Mouse (Mus musculus) neutrophil, adult 5-6 weeks (primary cell): ENCODE measurements around the gene Zbtb11. TPM values are rescaled to one million over a fixed set of nuclear protein-coding genes. Genes with fewer than 3 reads are reported as not detected.
A peak's percentile ranks its signal among the peaks of the same experiment; 100 is the strongest.
"Not testable (repeated sequence)": the region's sequence is repeated elsewhere in the genome, so short reads cannot be mapped to it uniquely, and the experiment has no call there.

ENCODE experiments used
- ATAC-seq: fragments of 151-379, 151-347 bp; 2 replicates; pipeline ENCODE4 v1.8.0; 2017; ENCODE audit warnings: mild to moderate bottlenecking, moderate TSS enrichment; ENCODE audit not compliant: insufficient number of reproducible peaks, poor library complexity, low FRiP score, severe bottlenecking; ENCODE audit errors: extremely low read depth
- total RNA-seq: library from RNA; stranded (forward); fragments of 200-1000 nt; gene quantifications from 2 replicates; pipeline ENCODE4 v1.2.3, GENCODE M21; 2017

Zbtb11 gene
- 49.6 and 49.8 TPM in 2 replicates for total RNA-seq

DNA sequence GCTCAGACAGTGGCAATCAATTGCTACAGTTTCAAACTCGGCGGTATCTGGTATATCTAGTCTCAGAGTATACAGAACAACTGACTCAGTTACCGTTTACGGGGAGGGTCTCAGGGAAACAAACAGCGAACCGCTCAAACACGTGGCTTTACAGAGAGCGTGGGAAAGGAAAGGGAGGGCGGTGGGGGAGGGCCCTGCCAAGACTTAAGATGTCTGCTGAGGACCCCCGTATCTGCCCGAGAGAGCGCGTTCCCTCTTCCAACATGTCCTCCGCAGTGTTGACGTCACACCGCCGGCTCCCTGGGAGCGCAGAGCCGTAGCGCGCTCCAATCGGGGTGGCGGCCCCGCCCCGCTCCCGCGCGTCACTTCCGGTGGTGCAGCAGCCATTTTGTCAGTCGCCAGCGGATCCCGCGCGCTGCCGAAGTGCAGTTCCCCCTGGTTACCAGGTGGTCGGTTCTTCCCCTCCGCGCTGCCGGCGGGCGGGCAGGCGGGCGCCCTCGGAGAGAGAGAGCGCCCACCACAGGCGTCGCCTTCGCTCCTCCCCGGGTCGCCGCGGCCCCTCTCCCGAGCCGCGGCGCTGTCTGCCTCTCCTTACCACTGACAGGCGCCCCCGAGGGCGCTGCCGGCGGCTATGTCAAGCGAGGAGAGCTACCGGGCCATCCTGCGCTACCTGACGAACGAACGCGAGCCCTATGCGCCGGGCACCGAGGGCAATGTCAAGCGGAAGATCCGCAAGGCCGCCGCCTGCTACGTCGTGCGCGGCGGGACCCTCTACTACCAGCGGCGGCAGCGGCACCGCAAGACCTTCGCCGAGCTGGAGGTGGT lies at the start of gene Zbtb11:
Gene Zbtb11 (plus strand): TSS at position 453 of the 825 bp plus-strand sequence.
- ATAC-seq: peak; percentile 83

DNA sequence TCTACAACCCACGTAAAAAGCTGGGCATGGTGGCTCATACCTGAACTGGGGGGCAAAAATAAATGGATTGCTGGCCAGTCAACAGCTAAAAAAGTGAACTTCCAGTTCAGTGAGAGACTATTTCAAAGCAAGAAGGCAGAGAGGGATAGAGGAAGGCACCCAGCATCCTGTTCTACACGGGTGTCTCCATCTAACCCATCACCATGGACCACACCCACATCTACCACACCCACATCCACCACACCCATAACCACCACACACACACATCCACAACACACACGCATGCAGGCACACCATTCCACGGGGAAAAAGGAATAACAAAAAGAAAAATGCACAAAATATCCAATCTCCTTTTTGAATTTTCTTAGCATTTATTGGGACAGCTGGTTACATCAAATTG lies 49.7 kb upstream of the Zbtb11 start:
- no peak for ATAC-seq

DNA sequence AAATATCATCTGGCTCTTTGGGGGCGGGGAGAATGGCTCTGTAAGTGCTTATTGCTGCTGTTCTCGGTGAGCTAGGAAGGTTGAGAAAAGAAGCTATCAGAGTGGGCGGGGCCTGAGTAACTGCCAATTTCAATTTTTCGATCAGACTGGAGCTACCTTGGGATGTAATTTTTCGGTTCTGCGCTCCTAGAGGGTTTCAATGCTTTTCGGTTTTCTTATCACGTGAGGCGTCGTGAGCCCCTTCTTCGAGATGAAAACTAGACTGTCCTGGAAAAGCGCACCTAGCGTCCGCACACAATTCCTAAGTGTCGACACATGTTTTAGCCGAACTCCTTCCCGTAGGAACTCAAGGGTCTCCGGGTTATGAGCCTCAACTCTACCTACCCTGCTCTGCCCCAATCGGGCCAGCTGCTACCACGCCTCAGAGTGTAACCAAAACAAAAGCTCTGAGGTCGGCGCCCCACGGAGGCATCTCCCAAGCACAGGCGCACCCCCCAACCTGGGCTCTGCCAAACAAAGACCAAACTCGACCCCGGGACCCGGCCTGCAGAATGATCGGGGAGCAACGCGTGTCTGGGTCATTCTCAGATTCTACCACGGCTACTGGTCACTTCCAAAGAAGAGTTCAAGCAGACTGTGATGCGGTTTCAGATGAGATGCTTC lies 39.9 kb upstream of the Zbtb11 start:
- ATAC-seq: no peak

DNA sequence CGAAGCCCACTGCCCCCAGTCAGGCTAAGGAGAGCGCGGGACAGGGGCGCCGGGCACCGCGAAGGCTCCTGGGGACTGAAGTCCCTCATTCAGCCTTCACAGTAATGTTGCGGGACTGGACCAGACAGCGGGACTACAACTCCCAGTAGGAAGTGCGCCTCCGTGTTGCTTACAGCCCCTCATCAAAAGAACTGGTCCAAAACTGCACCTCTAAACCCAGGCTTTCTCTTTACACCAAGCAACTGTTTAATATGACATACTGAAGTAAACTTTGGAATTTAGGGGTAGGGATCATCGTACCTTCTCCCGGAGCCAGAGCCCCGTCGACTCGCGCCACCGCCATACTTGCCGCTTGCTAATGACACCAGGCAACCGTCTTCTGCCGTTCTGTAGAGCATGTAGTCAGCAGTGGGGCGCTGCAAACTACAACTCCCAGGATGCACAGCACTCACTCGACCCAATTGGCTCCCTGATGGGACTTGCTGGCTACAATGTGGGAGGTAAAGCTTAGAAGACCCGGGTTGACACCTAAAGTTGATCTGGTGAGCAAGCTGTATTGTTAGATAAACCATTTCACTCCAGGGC lies 39.1 kb upstream of the Zbtb11 start, which contains the start of gene Cep97:
Gene Cep97 (minus strand): TSS at position 403 of the 585 bp plus-strand sequence.
- peak; percentile 98 for ATAC-seq

DNA sequence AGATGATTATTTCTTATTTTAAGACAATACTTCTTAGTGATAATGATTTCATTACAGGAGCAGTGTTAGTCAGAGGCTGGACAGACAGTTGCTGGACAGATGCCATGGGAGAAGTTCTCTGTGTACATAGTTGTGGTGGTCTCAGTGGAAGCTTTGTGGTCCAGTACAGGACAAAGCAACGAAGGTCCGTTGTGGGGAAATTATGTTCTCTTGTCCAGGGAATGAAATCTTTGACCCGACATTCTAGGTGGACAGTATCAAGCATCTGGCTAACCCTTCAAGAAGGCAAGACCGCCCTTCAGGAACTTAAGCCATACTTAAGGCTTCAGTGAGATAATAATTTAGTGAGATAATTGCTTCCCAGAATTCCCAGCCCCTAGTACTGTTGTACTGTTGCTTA lies 34.9 kb upstream of the Zbtb11 start:
- ATAC-seq: no peak

DNA sequence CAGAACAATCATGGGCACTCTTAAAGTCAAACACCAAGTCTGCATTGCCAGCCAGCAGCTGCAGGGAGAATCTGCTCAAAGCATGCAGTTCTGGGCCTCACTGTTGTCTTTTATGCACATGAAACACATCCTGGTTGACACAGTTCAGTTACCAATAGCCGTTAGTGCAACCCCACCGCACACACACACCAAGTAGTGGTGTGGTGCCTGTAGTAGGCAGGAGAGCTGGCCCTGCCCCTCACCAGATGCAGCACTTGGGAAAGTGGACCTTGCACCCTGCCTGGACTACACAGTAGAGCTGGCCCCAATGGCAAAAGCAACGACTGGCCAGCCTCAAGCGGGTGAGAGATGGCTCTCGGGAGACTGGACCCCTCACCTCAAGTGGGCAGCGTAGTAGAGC lies 34.0 kb upstream of the Zbtb11 start:
- ATAC-seq: no peak

DNA sequence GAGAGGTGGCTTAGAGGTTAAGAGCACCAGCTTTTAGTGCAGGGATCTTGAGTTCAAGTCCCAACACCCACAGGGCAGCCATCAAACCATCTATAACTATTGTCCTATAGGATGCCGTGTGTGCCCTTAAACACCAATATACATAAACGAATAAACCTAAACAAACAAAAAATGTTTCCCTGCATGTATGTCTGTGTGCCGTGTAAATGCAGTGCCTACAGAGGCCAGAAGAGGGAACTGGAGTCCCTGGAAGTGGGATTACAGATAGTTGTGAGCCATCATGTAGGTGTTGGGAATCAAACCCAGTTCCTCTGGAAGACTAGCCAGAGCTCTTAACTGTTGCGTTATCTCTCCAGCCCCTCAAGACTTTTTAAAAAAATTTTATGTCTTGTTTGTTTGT lies 32.9 kb upstream of the Zbtb11 start:
- ATAC-seq: no peak

DNA sequence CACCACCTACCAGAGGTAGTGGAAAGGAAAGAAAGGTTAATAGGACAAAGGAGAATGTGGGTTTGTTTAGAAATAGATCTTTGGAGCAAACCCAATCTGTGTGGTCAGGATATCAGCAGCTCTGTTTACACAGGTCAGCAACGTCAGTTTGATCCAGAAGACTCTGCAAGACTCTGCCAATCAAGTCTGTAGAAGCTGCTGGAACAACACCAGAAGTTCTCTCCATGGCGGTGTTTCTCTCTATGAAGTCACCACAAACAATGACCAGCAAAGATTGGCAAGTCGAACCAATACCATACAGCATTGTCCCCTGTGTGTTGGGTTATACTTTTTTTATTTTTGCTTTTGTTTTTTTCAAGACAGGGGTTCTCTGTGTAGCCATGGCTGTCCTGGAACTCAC lies 26.4 kb upstream of the Zbtb11 start:
- ATAC-seq: no peak

DNA sequence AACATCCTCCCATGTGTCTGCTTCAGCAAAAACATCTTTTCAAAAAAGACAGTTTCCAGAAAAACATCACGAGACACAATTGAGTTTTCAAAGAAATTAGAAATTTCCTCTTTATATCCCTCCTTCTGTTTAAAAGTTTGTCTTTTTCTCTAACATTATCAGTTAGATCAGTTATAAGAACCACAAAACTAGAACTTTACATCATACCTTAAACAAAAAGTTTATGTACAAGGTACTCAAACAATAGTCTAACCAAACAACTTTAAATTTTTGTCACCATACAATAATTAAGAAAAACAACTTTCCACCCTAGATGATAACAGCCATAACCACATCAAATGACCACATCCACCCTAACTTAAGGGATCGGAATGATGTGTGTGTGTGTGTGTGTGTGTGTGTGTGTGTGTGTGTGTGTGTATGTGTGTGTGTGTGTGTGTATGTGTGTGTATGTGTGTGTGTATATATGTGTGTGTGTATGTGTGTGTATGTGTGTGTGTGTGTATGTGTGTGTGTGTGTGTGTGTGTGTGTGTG lies 25.7 kb upstream of the Zbtb11 start:
- not testable (repeated sequence) for ATAC-seq

DNA sequence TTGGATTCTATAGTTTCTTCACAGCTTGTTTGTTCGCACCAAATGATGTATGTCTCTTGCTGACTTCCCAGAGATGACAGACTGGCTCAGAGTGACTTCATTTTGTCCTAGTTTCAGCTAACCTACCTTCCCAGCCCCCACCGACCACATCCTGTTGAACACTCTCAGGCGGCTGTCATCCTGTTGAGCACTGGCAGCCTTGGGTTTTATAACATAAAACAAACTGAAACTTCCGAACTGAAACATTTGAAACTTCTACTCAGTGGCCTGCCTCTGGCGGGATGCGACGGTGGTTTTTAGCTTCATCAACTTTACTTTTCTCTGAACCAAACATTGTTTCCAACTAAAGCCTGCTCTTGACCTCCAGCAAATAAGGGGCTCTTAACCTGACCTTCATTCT lies 24.7 kb upstream of the Zbtb11 start:
- ATAC-seq: peak; percentile 88

DNA sequence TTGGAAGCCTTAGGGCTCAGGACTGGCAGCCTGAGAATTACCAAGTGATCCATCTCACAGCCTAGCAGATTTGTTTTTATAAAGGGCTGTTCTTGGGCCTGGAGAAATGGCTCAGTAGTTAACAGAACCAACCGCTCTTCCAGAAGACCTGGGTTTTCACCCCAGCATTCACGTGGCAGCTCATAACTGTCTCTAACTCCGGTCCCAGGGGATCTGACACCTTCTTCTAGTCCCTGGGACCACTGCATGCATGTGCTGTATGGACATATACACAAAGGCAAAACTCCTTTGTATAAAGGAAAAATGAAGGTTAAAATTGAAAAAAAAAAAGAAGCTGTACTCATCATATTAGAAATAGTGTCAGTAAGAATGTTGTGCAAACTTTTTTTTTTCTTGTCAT lies 23.2 kb upstream of the Zbtb11 start:
- ATAC-seq: no peak

DNA sequence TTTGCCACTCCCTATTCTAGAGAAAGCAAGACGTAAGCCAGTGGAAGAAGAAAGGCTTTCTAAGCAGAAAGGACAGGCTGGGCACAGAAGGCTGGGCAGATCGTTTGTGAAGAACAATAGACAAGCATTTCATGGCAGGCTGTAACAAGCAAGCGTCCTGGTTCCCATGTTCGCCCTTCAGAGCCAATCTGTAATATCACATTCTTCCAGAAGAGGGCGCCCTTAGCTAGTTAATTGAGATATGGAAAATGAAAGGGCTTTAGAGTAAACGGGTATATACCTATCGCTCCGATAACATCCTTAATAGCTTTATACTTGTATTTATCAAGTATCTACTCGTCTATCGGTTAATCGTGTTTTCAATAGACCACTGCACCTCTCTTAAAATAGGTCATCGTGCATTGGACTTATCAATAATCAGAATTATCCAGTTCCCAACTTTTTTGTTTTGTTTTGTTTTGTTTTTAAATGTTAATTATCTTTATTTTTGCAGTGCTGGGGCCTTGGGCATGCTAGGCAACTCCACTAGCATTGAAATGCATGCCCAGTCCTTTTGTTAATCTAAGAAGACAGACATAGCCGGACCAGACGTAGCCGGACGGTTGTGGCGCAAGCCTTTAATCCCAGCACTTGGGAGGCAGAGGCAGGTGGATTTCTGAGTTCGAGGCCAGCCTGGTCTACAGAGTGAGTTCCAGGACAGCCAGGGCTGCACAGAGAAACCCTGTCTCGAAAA lies 22.6 kb upstream of the Zbtb11 start:
- ATAC-seq: peak; percentile 89

DNA sequence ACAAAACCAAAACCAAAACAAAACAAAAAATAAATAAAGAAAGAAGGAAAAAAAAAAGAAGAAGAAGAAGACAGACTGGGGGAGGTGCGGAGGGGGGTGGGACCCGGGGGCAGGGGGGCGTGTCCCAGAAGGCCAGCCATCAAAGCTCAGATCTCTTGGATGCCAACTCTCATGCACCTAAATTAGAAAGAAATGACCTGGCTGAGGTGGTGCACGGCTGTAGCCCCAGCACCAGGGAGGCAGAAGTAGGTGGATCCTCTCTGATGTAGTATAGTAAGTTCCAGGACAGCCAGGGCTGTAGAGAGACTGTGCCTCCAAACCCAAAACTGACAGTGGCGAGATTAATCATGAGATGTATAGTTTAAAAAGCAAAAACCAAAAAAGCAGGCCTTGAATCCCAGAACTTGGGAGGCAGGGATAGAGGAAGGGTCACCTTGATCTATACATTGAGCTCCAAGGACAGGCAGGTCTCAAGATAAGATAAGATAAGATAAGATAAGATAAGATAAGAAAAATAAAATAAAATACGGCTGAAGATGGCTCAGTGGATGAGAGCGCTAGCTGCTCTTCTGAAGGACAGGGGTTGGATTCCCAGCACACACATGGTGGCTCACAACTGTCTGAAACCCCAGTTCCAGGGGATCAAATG lies 21.9 kb upstream of the Zbtb11 start:
- no peak for ATAC-seq

DNA sequence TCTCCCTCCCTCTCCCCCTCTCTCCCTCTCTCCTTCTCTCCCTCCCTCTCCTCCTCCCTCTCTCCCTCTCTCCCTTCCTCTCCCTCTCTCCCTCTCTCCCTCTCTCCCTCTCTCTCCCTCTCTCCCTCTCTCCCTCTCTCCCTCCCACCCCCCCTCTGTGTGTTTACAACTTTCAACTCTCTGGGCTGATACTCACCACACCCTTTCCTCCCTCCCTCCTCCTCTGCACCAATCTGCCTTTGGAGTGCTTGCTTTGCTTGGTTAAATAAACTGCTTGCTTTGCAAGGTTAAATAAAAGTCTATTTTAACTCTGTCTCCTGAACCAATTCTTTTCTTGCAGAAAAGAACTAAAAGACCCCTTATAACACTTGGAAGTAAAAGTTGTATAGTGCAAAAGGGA lies 20.9 kb upstream of the Zbtb11 start:
- ATAC-seq: no peak

DNA sequence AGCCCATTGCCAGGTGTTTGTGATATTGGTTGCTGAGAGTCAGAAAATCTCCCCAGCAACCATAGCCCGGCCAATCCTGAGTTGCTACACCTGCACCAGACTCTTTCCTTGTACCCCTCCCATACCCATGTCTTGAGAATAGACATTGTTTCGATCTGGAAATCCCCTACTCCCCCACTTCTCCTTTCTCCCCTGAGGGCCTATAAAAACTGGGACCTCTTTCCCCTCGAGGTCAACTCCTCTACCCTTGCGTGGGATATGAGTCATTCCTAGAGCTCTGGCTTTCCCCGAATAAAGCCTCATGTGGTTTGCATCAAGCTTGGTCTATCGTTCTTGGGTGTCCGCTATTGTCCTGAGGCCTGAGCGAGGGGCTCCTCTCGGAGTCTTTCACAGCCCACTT lies 19.5 kb upstream of the Zbtb11 start:
- not testable (repeated sequence) for ATAC-seq

DNA sequence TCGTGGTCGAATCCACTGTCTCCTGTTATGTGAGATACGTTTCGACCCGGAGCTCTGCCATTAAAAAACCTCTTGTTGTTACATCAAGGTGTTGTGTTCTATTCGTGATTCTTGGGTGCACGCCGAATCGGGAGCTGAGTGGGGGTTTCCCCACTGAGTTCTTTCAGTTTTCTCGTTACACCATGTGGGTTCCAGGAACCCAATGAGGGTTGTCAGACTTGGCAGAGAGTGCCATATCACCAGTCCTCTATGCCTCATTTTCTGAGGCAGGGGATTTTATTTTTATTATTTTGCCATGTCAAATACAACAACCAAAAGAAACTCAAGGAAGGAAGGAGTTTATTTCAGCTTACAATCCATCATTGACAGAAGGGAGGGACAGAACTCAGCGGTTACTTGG lies 10.6 kb upstream of the Zbtb11 start:
- ATAC-seq: not testable (repeated sequence)

DNA sequence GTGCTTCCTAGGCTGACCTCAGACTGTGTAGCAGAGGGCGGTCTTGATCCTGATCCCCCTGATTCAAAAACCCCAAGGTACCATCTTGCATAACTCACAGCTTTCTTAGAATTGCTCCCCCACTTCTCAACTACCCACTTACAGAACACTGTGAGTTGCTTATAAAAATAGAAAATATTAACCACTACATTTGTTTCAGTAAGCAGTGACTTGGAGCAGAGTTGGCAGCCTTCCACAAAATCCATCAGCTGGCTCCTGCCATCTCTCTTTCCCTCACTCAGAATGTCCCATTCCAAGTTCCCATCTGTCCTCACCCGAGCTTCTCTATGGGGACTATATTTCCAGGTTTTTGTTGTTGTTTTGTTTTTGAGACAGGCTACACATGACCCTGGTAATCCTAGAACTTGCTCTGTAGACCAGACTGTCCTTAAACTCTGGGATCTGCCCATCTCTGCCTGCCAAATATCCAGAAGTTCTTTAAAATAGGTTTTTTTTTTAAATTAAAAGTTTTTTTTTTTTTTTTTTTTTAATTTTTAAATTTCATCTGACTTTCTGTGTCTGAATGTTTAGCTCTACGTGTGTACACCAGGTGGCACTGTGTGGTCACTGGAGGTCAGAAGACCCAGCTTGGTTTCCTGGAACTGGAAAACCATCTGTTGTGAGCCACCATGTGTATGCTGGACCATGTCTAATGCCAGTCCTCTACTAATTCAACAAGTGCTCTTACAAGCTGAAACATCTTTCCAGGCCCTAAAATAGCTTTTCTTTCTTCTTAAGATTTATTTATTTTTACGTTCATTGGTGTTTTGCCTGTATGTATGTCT lies 9.3 kb upstream of the Zbtb11 start:
- peak; percentile 57; the same call in 1 of the 2 replicates for ATAC-seq
